Mouse (Mus musculus) layer of hippocampus, adult 18-20 months (tissue): ENCODE measurements at regions not wholly inside any gene's neighbourhood (a gene's known extent, or its start where the extent isn't known, plus 50 kb on each side); places are given as distances from the start of the nearest gene placed in this dataset.

ENCODE experiments used
- DNase-seq, 2 experiments: peaks; one replicate each; pipeline ENCODE4 v3.0.0; 2022; ENCODE audit warnings: low spot score in 2 of 2

DNA sequence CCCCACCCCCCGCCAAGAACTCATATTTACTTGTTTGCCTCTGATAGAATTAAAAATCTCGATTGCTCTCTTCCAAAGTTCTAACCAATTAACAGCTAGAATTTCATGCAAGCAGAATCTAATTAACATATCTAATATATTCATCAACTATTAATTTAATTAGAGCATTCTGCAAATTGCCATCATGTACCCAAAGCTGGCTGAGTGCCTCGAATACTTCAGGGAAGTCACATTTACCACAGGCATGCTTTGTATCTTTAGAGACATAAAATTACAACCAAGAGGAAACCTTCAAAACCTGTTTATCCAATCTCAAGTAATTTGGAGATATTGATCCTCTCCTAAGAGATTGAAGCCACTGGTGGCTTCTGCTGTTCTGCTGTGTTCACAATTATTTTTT, 401.6 kb upstream of the Nmur2 start:
- DNase-seq = no peak

DNA sequence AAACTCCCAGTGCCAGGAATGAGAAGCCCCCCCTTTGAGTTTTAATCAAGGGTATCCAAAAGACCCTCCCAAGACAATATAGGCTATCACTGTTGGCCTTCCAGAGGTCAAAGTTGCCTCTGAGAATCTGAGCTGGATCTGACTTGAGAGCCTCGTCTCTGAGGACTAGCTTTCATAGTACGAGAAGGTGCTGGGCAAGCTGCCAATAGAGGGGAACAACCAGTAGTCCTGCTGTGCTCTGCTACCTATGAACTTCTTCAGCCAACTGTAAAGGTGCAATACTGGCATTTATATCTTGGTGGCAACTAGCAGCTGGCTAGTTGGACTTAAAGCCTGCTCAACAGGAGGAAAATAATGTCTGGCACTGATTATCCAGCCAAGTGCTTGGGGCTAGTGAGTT, 400.3 kb upstream of the Nmur2 start:
- DNase-seq = no peak

DNA sequence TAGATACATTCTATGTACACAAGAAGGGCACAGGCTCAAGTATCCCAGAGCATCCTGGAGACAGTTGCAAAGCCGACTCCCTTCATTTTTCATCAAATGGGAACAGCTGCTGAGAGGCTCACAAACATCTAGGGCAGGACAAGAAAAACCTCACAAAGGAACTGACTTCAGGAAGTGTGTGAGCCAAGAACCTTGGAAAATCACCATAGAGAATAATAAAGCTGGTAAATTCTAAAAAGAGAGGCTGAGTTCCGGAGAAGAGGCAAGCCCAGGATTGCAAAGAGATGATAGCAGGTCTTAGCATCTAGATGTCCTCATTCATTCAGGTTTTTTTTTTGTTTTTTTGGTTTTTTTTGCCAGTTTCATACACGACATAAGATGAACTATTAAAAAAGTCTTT, 390.3 kb upstream of the Nmur2 start:
- no peak for DNase-seq

DNA sequence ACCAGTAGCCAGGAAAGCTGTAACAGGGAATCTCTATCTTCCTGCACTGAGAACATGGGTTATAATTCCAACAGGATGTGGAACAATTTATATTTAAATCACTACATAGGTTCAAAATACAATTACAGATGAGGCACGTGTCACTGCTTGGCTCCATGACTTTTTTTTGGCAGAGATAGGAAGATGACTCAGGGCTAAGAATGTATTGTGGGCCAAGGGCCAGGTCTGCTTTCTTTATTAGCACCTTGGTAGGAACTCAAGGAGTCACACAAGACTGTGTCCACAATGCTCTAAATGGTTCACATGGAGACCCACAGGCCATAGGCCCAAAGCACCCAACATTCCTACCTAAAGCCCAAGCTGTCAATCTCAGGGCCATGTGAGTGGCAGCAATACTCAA, 344.0 kb upstream of the Nmur2 start:
- no peak for DNase-seq

DNA sequence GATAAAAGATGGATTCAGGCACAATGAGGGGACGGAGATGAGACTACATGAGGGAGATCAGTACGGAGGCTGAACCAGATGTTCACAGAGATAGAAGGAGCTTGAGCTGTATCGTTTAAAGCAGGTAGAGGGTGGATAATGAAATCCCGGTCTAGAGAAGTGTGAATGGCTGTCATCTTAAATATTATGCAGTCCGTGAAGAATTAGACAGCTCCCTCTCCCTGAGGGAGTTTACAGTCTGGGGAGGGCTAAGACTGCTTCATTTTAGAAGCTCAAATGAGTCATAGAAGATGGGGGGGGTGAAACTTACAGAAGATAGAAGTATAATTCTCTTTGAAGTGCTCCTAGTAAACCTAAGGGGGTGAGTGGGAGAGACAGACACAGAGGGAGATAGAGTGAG, 336.7 kb upstream of the Nmur2 start:
- DNase-seq = no peak

DNA sequence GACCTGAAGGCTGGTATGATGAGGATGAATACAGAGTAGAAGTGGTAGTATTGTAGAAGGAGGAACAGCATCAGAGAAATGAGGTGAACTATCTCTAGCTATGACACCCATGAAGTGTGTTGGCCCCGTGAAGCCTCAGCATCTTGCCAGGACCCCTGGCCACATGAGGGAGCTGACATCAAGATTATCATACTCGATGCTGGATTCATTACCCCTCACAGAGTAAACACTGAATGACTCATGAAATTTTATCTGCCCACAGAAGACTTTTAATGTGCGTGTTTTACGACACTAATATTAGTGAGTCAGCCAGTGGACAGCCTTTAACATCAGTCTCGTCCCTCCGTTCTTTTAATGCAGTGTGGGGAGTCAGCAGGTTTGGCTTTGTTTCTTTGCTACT, 333.5 kb upstream of the Nmur2 start:
- peak in 1 of 2 experiments; percentile 41 for DNase-seq

DNA sequence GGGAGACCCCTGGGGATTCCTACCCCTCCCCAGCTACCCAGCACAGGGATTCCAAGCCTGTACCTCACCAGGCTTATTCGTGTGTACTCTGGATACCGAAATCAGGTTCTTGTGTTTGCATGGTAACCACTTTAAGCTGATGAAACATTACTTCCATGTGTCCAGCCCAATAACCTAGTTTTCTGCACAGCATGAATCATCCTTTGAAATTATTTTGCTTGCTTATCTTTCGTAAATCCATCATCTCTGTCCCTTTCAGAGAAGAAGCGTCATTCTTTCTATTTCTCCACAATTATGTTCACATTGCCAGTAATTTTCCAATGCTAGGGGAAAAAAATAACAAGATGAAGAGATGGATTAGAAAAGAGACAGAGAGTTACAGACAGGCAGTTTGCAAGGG, 332.8 kb upstream of the Nmur2 start:
- DNase-seq = peak in 1 of 2 experiments; percentile 9

DNA sequence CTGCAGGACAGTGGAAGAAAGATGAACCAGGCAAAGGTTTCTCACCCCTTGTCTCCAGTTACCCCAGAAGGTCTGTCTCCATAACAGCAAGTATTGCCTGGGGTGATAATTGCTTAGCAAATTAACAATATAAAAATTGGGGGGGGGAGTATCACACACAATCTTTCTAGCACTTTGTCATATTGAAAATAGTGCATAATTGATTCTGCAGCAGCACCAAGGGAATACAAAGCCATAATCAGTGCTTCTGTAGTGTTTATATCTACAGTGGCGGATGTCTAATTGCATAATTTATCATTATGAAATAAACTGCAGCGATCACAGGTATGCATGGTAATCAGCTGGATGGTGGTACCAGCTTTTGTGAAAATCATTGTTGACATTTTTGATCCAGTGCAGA, 316.9 kb upstream of the Nmur2 start:
- no peak for DNase-seq

DNA sequence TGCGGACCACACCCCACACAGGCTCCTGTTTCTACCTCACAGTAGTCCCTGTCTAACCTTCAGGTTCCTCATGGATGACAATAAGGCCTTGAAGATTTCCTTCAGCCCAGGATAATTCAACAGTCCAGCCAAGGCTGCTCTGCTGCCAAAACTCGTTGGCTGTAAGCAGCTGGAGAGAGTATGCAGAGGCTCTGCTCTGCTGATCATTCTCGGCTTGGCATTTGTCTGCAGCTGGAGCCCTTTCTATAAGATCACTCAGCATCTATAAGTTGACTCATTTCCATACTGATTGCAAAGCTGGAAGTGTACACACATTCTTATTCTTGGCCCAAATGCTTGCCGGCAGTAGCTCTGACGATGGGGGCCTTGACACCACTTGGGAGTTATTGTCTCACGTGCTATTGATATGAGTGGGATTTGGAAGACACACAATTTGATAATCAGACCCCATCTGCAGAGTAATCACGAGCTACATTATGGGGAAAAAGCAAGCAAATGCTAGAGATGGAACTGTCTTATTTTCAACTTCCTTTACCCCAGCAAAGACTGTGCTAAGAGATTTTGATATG, 311.1 kb upstream of the Nmur2 start:
- no peak for DNase-seq

DNA sequence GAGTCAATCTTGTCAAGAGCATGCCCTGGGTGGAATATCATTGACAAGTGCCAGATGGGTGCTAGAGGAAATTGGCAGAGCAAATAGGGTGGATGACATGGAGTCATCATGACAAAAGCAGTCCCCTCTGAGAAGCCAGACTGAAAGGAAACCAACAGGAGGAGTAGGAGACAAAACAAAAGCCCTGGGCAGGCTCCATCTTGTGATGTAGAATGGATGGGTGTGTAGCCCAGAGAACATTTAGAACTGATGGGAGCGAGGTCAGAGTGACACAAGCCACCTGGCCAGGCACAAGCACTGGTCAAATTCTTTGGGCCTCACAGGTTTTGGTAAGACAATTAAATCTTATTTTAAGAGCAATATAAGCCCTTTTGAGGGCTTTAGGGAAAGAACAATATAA, 310.4 kb upstream of the Nmur2 start:
- DNase-seq = no peak

DNA sequence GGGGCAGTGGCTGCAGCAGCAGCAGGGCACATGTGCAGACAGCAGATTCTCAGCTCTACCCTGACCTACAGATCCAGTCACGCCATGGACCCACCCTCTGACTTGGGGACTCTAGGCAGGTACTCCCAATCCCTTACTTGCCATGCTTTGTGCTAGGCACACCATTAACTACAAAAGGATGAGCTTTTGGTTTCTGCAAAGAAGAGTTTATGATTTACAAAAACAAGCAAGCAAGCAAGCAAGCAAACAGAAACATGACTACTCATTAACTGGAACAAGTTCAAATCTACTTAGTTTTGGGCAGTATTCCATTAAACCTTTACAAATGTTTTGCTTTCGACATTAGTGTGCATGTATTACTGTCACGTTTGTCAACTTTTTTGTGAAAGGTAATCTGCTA, 309.0 kb upstream of the Nmur2 start:
- DNase-seq = no peak

DNA sequence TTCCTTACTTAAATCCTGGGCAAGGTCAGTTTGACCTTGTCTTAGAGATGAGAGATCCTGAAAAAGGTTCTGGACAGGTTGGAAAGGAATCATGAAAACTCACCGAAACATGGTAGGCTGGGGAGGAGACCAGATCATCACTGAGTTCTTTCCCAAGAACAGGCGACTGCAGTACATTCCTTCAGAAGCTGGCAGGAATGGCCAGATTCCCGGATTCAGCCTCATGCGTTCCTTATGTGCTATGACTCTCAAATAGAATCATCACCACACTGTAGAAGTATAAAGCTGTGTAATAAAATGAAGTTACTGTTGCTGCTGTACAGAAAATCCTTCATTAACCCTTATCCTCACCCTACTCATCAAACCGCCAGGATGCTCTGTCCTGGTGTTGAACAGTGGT, 307.6 kb upstream of the Nmur2 start:
- DNase-seq = peak in 1 of 2 experiments; percentile 48

DNA sequence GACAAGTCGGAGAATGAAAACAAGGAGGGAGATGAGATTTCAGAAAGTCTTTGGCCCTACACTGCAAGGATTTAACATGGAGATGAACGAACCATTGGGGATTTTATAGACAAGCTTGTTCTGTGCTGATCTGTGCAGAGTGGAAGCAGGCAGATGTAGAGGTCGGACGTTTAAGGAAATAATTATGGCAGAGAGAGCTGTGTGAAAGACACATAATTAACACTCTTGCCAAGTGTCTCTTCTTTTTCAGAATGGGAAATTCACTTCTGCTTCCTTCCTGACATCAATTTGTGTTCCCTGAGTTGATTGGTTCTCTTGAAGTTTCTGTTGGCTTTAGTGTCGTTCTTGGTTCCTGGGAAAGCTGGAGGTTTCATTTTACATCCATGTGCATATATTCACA, 302.3 kb upstream of the Nmur2 start:
- DNase-seq = peak in 1 of 2 experiments; percentile 17

DNA sequence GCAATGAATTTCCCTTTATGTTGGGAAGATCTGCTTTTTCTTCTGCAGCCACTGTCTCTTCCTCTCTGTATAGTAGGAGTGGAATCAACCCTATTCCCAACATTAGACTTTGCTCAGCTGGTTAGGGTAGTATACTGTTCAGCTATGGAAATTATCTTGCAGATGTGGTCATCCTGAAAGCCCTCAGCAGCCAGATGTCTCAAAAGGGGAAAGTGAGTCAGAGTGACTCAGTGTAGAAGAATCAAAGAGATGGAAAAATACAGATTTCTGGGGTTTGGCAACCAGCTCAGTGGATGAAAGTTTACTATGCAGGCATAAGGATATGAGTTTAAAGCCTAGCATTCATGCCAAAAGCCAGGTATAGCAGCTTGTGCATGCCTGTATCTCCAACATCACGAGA, 300.9 kb upstream of the Nmur2 start:
- DNase-seq = no peak

DNA sequence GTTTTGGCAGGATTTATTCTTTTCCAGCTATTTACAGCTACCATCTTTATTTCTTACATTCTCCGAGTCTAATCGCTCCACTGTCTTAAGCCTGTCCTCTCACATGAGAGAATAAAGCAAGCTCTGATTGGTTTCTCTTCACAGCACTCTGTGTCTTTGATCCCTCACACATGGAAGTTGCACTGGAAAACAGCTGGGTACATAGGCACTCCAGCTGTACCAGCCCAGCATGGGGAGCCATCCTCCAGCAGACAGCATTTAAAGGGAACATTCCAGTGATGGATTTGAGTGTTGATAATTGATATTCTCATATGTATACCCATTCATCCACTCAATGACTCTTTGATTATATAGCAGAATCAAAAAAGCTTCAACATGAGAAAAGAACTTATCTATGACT, 300.2 kb upstream of the Nmur2 start:
- no peak for DNase-seq

DNA sequence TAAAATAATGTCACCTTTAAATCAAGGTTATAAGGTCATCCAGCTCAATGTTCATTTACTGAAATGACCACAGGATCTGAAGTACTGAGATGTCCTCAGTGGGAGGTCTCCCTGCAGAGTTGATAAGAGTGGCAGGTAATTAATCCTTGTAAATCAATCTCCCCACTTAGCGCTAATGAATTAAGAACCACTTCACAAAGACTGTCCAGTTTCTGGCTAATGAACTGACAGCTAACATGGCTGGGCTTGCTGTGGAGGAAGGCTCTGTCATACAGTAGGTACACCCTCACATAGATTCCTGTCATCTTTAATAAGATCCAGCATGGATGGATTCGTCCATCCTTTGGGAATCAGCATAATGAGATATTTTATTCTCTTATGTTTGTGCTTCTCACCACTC, 297.7 kb upstream of the Nmur2 start:
- no peak for DNase-seq

DNA sequence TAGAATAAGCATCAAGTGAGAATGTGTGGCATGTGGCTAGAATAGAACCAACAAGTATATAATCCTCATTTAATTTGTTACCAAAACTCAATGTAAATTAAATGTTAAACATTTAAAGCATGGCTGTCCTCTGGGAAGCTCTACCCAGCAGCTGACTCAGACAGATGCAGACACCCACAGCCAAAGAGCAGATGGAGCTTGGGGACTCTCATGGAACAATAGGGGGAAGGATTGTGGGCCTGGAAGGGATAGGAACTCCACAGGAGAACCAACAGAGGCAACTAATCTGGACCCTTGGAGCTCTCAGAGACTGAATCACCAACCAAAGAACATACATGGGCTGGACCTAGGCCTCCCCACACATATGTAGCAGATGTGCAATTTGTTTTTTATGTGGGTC, 295.1 kb upstream of the Nmur2 start:
- peak; percentile 64 to 66 for DNase-seq

DNA sequence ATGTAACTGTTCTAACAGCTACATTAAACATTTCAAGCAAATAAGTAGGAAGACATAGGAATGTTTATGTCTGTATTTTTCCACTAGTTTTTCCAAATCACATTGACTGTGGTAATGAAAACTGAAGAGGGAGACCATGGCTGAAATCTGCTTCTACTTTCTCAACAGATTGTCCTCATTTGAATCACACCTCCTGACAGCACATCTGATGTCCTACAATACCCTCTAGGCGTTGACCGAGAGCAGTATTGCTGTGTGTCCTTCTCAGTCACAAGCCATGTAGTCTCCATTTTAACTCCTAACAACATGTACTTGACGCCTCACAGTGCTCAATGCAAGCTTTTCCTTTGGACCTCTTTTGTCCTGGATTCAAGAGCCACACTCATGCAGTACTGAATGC, 279.5 kb upstream of the Nmur2 start:
- no peak for DNase-seq

DNA sequence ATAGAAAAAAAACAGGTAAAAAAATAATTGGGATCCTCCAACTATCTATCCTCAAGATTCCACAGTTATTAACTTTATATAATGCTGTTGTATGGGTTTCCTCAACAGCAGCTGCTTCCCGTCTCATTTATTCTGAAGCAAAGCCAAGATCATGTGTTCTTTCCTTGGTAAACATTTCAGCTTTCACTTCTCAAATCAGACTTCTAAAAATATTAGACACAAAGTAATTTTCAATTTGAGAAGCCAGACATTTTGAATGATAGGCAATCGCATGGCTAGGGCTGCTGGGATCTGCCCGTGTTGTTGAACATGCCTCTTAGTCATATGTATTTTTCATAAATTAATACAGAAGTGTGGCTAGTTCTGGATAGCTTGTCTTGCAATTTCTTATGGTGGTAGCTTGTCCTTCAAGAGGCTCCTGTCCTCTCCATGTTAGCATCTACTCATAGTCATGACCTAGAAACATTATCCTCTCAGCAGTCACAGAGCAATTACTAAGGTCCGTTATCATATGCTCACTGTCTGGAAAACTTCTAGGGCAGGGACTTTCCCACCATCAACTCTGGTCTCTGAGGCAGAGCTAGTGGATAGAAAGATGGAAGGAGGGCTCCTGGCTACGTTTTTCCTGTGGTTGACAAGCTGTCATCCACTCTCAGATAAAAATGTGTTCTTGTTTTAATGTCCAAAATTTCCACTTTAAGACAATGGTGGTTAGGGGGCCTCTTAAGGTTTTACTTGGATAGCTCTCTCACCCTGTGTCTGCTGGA, 274.6 kb upstream of the Nmur2 start:
- no peak for DNase-seq

DNA sequence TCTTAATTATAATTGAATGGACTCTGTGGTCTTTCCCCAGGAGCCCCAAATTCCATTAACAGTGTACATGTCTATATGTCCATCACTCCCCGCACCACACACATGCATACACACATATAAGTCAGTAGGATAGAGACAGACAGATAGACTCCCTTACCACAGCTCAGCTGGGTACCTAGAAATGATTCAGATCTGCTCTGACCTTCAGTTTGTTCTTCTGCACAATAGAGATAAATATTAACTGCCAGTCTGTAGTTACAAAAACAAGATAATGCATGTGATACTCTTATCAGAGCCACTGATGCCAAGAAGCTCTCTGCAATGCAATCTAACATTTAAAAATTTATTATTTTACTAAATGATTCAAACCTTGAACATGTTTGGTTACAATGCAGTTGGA, 268.7 kb upstream of the Nmur2 start:
- no peak for DNase-seq

DNA sequence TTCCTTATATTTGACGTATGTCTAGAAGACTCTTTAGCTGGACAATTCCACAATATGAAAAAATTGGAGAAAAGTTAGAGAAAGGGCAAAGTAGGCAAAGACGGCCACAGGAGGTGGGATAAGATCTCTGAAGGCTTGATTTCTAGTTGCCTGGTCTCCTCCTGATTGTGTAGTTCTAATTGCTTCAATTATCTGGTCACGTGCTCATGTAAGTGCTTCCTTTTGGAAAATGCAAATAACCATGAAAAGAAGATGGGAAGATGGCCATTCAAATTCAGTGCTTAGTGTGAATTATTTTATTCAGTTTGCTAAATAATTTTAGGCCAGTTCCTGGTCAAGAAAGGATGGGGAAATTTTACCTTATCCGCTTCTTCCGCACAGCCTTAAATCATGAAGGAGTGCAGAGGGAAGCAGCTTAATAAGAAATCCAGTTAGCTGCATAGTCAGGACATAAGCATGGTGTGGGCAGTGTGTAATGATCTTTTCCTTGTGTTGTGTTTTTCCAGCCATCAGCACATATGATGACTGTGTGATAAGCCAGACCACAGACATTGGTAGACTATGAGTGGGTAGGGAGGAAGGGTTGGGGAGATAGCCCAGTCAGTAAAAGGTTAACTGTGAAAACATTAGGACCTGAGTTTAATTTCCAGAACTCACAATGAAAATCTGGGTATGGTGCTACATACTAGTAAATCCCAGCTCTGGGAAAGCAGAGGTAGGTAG, 267.7 kb upstream of the Nmur2 start:
- DNase-seq = no peak

DNA sequence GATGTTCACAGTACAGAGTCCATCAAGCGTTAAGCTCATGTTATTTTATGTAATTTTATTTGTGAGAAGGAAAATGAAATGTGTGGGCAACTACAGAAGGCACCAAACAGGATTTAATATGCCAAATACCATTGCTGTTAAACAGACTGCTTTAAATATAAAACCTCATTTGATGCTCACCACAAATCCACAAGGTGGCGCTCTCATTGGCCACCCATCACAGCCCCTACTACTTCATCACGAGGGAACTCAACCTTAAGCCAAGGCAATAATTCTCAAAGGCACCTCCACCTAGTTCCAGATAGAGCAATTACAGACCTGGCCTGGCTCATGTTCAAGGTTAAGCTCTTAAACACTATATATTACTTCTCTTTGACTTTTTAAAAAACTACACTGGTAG, 266.2 kb upstream of the Nmur2 start:
- DNase-seq = peak in 1 of 2 experiments; percentile 29
